Mouse (Mus musculus): ENCODE measurements around the gene Plscr1.

Plscr1 gene

GRCm38 (mm10) chr9:92301213-92301612 lies 51.7 kb downstream of the Plscr1 start:
- DNase-seq (ENCODE audit: low read depth, low spot score): no peak

DNA sequence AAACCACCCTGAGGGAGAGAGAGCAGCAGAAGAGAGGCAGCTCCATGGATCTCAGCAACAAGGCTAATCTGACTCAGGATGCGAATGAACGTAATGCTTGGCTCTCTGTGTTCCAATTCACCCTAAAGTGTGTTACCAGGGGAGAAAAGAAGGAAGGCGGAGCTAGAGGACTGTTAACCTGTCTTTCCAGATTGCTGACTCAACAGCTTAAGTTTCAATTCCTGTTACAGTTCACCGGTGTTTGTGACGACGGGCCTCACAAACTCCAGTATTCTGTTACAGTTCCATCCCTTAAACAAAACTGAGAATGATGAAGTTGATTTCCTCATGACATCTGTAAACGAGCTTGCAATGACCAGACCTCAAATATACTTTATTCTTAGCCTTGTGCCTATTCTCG lies 55.5 kb downstream of the Plscr1 start:
- DNase-seq (ENCODE audit: low read depth, low spot score): no peak

DNA sequence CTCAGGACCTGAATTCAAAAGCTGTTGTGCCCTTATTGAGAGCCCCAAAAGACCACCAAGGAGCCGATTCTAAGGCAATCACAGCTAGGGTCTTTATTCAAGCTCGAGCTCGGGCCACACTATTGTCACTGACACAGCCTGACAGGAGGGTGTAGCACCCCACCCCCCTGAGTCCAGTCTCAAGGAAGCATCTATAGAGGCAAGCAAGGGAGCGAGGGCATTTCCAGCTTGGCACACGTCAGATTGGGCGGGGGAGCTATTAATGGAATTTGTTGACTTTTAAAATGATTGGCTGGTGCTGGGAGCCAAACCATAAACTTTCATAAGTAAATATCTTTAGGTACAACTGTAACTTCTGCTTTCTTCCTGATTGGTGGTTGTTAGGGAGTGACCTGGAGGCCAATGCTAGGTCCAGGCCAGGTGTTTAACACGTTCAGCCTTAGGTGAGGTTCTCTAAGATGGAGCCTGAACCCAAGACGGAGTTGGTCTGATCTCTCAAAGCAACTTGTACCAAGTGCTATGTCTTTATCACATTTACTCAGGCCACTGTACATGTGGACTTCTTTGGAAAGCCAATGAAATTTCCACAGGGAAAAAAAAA lies 56.2 kb downstream of the Plscr1 start:
- DNase-seq (ENCODE audit: low read depth, low spot score): no peak

GRCm38 (mm10) chr9:92309077-92309476 lies 59.5 kb downstream of the Plscr1 start, which contains the start of gene 1700057G04Rik:
Gene 1700057G04Rik (plus strand): TSS chr9:92309377.
- DNase-seq (ENCODE audit: low read depth, low spot score): no peak

GRCm38 (mm10) chr9:92316791-92317190 lies 67.2 kb downstream of the Plscr1 start:
- no peak for DNase-seq (ENCODE audit: low read depth, low spot score)
